Mouse (Mus musculus) left cerebral cortex, adult 9 months (tissue): Measurements from ENCODE around the gene Qrfp.

Experiments used
- DNase-seq, 2 experiments: peaks; one replicate each; pipeline ENCODE4 v3.0.0; 2022; ENCODE audit warnings: low spot score in 2 of 2

The Qrfp gene

GRCm38 (mm10) chr2:31810444-31810843 lies at the start of gene Qrfp:
TSS of gene Qrfp (minus strand) at chr2:31810580.
- no peak for DNase-seq

GRCm38 (mm10) chr2:31858500-31858899 lies 48.1 kb upstream of the Qrfp start:
- no peak for DNase-seq

- DNase-seq, result no peak
These were observed 46.8 kb upstream of the Qrfp start for GRCm38 (mm10) chr2:31857180-31857579.

GRCm38 (mm10) chr2:31855991-31856390 lies 45.6 kb upstream of the Qrfp start:
- no peak for DNase-seq

- no peak for DNase-seq
These were observed 39.8 kb upstream of the Qrfp start for GRCm38 (mm10) chr2:31850141-31850540.

GRCm38 (mm10) chr2:31847908-31848307 lies 37.5 kb upstream of the Qrfp start:
- DNase-seq, result no peak

GRCm38 (mm10) chr2:31846692-31847660 lies 36.6 kb upstream of the Qrfp start:
- DNase-seq, result no peak

- DNase-seq, result no peak
These were observed 35.7 kb upstream of the Qrfp start, which contains the start of gene Fibcd1 for GRCm38 (mm10) chr2:31845896-31846691. TSS of gene Fibcd1 (minus strand) at chr2:31846005.

GRCm38 (mm10) chr2:31845512-31845895 lies 35.1 kb upstream of the Qrfp start:
- no peak for DNase-seq

GRCm38 (mm10) chr2:31844729-31845136 lies 34.4 kb upstream of the Qrfp start:
- no peak for DNase-seq

- no peak for DNase-seq
These were observed 28.5 kb upstream of the Qrfp start for GRCm38 (mm10) chr2:31838868-31839267.

- DNase-seq, result no peak
These were observed 26.6 kb upstream of the Qrfp start for GRCm38 (mm10) chr2:31836985-31837384.

GRCm38 (mm10) chr2:31836091-31836490 lies 25.7 kb upstream of the Qrfp start:
- DNase-seq, result no peak

GRCm38 (mm10) chr2:31828311-31828825 lies 18.0 kb upstream of the Qrfp start:
- DNase-seq, result no peak

- peak in 1 of 2 experiments; percentile 43 for DNase-seq
These were observed 17.5 kb upstream of the Qrfp start for GRCm38 (mm10) chr2:31827877-31828276.

- peak in 1 of 2 experiments; percentile 42 for DNase-seq
These were observed 16.0 kb upstream of the Qrfp start for GRCm38 (mm10) chr2:31826094-31827085.

GRCm38 (mm10) chr2:31825469-31825911 lies 15.1 kb upstream of the Qrfp start:
- no peak for DNase-seq

- DNase-seq, result peak in 1 of 2 experiments; percentile 32
These were observed 13.8 kb upstream of the Qrfp start for GRCm38 (mm10) chr2:31823933-31824730.

GRCm38 (mm10) chr2:31822524-31823371 lies 12.4 kb upstream of the Qrfp start:
- peak; percentile 25 to 84 for DNase-seq
